Mouse (Mus musculus) gastrocnemius, adult 2 months (tissue): ENCODE data around the gene Exo5. TPM values are rescaled to one million over a fixed set of nuclear protein-coding genes. Genes with fewer than 3 reads are reported as not detected.

ENCODE experiments used
- DNase-seq: peaks from one replicate; pipeline ENCODE4 v3.0.0; 2022
- H3K27ac ChIP-seq: fragments of 200-600 bp; 2 replicates; pipeline ENCODE4 v1.8.1; 2022; ENCODE audit warnings: mild to moderate bottlenecking
- H3K4me3 ChIP-seq: fragments of 200-600 bp; 2 replicates; pipeline ENCODE4 v1.8.1; 2022; ENCODE audit warnings: mild to moderate bottlenecking, moderate library complexity
- CTCF ChIP-seq: fragments of 200-600 bp; IDR thresholded peaks from 2 replicates; pipeline ENCODE4 v1.8.1; 2022; ENCODE audit warnings: antibody characterized with exemption, mild to moderate bottlenecking, moderate library complexity
- intact Hi-C: fragments of 180-260 bp; cut with DNase I; formaldehyde crosslinking; loops from one replicate; pipeline ENCODE4 v1.15.1; 2025
- total RNA-seq, 2 experiments: library from RNA; stranded (reverse); gene quantifications; 2 replicates each; pipeline ENCODE4 v1.2.3; 2021

Gene Exo5
- total RNA-seq, 2 experiments from 2014 or later: 0.74 to 0.78 TPM

DNA sequence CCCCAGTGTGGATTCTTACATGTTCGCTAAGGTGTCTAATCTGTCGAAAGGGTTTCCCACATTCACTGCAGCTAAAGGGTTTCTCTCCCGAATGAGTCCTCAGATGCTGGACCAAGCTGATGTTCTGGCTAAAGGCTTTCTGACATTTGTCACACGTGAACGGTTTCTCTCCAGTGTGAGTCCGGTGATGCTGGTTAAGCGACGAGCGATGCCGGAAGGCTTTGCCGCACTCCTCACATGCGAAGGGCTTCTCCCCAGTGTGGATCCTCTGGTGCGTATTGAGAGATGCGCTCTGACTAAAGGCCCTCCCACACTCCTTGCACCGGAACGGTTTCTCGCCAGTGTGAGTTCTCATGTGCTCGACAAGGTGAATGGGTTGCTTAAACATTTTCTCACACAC, 5.9 kb upstream of the Exo5 start:
- no peak overlapping the region for H3K27ac ChIP-seq
- DNase-seq: no peak
- TF ChIP-seq CTCF: no peak
- intact Hi-C loops: no loop called here
- no peak overlapping the region for H3K4me3 ChIP-seq

- Histone ChIP-seq H3K4me3 (no peak overlapping the region), H3K27ac (no peak overlapping the region)
- intact Hi-C loops: no loop called here
- TF ChIP-seq CTCF: 0 out of 2 replicates have a peak, but pooled peaks have one; percentile 1
- peak; percentile 25 for DNase-seq
Observed at GRCm38 (mm10) chr4:120928686-120929085, 3.9 kb upstream of the Exo5 start.

- intact Hi-C loops: no loop called here
Observed at GRCm38 (mm10) chr4:120925386-120925785, 569 bp upstream of the Exo5 start.

GRCm38 (mm10) chr4:120921461-120921860, 3.4 kb downstream of the Exo5 start:
- DNase-seq: no peak
- intact Hi-C loops: no loop called here
- H3K4me3 ChIP-seq: no peak overlapping the region
- no peak for TF ChIP-seq CTCF
- H3K27ac ChIP-seq: no peak overlapping the region

More at GRCm38 (mm10) chr4:120925386-120925785, 569 bp upstream of the Exo5 start:
- peak overlapping the region; percentile 94 for H3K27ac ChIP-seq
- DNase-seq: peak; percentile 26
- TF ChIP-seq CTCF: peak; percentile 34
- peak overlapping the region; percentile 95 for H3K4me3 ChIP-seq

GRCm38 (mm10) chr4:120914501-120914900, 10.3 kb downstream of the Exo5 start:
- H3K4me3 ChIP-seq: no peak overlapping the region
- no peak for DNase-seq
- intact Hi-C loops: no loop called here
- no peak overlapping the region for H3K27ac ChIP-seq
- TF ChIP-seq CTCF: no peak

DNA sequence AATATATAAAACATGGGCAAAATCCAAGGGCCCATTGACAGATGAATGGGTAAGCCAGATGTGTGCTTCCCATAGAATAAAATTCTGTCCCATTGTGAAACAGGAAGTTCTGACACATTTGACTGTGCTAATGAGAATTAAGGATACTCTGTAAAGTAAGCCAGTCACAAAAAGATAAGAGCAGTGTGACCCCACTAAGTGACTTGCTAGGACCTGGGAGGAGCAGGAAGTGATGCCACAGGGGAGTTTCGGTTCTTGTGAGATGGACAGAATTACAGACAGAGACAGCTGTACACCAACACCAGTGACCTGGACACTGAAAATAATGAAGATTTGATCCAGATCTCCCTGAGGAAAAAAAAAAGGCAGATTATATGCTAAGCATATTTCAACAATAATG, 11.0 kb downstream of the Exo5 start:
- DNase-seq: no peak
- intact Hi-C loops: no loop called here
- H3K4me3 ChIP-seq: no peak overlapping the region
- no peak for TF ChIP-seq CTCF
- H3K27ac ChIP-seq: no peak overlapping the region

GRCm38 (mm10) chr4:120913443-120913842, 11.4 kb downstream of the Exo5 start:
- intact Hi-C loops: no loop called here
- no peak overlapping the region for H3K27ac ChIP-seq
- DNase-seq: no peak
- TF ChIP-seq CTCF: no peak
- no peak overlapping the region for H3K4me3 ChIP-seq

- no peak overlapping the region for H3K27ac ChIP-seq
- intact Hi-C loops: no loop called here
- no peak for DNase-seq
- TF ChIP-seq CTCF: no peak
- H3K4me3 ChIP-seq: no peak overlapping the region
Observed at GRCm38 (mm10) chr4:120912866-120913265, 12.0 kb downstream of the Exo5 start.

DNA sequence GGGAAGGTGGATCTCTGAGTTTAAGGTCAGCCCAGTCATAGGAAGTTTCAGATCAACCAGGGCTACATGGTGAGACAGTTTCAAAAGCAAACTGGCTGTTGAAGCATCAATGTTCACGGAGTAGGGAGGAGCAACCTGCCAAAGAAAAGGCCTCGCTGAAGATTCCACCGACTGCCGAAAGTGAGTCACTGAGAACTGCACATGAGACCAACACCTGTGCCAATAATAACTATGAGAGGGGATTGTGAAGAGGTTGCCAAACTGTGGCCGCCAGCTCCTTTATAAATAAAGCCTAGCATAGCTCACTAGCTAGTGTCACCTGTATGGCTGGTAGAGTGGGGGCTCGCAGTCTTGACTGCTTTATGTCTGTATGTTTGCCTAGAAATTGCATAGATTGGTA, 13.7 kb downstream of the Exo5 start:
- H3K27ac ChIP-seq: no peak overlapping the region
- no peak for TF ChIP-seq CTCF
- intact Hi-C loops: no loop called here
- no peak overlapping the region for H3K4me3 ChIP-seq
- DNase-seq: no peak

DNA sequence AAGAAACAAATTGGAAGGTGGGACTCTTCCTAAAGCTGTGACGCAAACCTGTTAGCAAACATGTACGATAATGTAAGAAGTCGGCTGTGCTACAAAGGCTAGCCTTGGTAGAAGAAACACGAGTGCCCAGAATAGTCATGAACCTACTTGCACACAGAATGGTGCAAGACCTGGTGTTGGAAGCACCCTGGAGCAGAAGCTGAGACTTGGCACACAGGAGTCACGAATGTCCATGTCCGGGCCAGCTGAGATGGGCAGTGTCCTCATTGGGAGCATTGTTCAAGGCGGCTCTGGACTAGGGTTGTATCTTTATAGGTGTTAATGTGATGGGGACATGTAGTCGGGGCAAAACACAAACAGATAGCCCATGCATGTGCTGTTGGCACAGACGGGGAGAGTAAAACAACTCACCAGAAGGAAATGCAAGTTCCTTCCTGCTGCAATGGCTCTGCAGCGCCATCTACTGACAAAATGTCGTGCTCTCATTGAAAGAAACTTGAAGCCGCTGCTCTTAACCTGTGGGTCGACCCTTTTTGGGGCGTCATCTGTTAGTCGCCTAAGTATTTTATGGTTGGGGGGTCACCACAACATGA, 15.2 kb downstream of the Exo5 start:
- Histone ChIP-seq H3K4me3 (0 out of 2 replicates have a peak overlapping the region, but pooled peaks have one; percentile 23), H3K27ac (no peak overlapping the region)
- DNase-seq: peak; percentile 61
- intact Hi-C loops: loop anchor here (1.0 kb wide), 1 partner anchor 58 kb away; no protein-coding TSS in a partner anchor
- TF ChIP-seq CTCF: peak; percentile 81

GRCm38 (mm10) chr4:120905644-120906043, 19.2 kb downstream of the Exo5 start:
- no peak for DNase-seq
- TF ChIP-seq CTCF: no peak
- no peak overlapping the region for H3K4me3 ChIP-seq
- intact Hi-C loops: no loop called here
- no peak overlapping the region for H3K27ac ChIP-seq

DNA sequence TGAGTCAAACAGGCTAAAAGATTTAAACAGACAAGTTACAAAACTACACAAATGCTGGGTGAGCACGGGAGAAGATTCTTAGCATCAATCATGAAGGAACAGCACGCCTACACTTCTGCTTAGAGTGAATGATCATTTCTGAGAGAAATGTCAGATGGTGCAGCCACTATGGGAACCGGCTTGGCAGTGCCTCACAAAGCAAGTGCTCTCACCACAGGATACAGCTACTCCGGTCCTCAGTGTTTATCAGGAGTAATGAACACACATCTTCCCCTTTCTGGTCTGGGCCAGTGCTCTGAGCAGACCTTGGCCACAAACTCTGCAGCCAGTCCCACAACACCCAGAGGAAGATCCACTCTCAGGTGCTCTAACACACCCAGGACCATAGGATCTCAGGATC, 20.3 kb downstream of the Exo5 start:
- Histone ChIP-seq H3K27ac (no peak overlapping the region), H3K4me3 (no peak overlapping the region)
- TF ChIP-seq CTCF: no peak
- DNase-seq: no peak
- intact Hi-C loops: no loop called here

DNA sequence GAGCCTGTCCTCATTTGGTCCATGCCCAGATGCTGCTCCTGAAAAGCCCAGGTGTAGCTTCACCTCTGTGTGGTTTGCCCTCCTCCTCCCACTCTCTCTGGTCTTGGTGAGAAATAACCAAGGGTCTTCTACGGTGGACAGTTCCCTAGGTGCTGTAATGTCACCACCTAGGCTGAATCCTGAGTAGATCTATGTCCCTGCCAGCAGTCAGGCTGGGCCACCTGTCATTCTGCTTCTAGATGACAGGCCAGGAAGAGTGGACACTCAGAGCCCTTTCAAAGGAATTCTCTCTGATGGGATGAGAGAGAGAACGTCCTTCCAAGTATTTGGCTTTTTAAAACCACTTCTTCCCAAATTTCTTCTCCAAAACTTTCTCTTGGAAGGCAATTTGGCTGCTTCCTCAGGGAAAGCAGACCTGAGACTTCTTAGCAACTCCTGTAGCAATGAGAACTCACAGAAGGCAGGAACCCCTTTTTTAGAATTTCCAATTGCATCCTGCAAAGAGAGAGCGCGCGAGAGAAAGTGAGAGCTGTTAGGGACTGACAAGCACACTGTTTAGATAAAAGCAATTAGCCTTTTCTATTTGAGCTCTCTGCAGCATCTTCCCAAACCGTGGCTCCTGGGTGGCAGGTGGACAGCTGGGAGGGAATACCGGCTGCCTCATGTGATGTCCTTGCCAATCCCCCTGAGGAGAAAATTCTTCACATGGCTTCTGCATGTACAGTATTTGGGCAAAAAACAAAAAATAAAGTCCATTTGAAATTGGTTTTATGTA, 28.8 kb downstream of the Exo5 start:
- intact Hi-C loops: no loop called here
- Histone ChIP-seq H3K27ac (no peak overlapping the region), H3K4me3 (no peak overlapping the region)
- no peak for DNase-seq
- no peak for TF ChIP-seq CTCF
